Mouse (Mus musculus) thymus, adult 2 months (tissue): Measurements from ENCODE around the gene Dlgap1.

Source experiments
- CTCF ChIP-seq: fragments of 200-500 bp; IDR thresholded peaks from 2 replicates; pipeline ENCODE4 v1.5.1; 2012; ENCODE audit warnings: mild to moderate bottlenecking, control low read depth, low read length, moderate library complexity, borderline replicate concordance; ENCODE audit not compliant: control insufficient read depth, poor library complexity, insufficient read depth; ENCODE audit errors: extremely low read depth
- POLR2A ChIP-seq: fragments of 200-500 bp; IDR thresholded peaks from 2 replicates; pipeline ENCODE4 v1.6.1; 2012; ENCODE audit warnings: mild to moderate bottlenecking, low read length, control low read depth, moderate library complexity; ENCODE audit not compliant: control insufficient read depth, poor library complexity, insufficient read depth; ENCODE audit errors: extremely low read depth

DNA sequence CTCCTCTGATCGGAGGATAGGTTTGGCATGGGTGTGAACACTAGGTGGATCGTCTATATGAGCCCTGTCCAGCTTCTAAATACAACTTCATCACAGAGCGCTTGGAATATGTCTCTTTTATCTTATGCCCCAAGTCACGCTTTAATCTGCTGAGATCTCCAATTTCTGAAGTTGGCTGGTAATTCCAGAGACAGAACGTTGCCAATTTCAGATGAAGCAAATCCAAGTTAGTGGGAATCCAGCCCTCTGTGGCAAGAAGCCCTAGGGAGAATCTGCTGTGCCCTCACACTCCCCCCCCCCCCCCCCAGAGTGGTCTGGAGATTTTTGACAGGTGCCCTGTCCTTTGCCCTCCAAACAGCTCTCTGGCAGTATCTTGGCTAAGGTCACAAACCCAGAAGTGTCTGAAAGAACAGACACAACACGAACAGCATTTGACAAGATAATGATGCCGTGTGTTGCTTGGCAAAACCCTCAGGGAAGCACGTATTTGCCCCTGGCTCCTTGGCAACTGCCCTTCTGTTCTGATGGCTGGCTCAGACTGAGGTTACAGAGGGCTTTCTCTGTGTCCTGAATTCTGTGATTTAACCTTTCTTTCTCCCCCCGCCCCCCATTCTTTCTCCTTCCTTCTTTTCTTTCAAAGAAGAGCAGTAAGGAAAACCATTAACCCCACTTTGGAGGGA, 822.9 kb downstream of the Dlgap1 start:
- TF ChIP-seq POLR2A (no peak), CTCF (no peak)
